Mouse (Mus musculus) ES-Bruce4 (cell line): ENCODE measurements around the gene Pcbp3.

Experiments used
- CTCF ChIP-seq: IDR thresholded peaks from one replicate; pipeline ENCODE4 v1.8.1; 2011; ENCODE audit warnings: low read depth, low read length
- EP300 ChIP-seq: IDR thresholded peaks from 2 replicates; pipeline ENCODE4 v1.6.1; 2011; ENCODE audit warnings: low read depth, low read length; ENCODE audit not compliant: insufficient read depth
- POLR2A ChIP-seq: IDR thresholded peaks from one replicate; pipeline ENCODE4 v1.8.1; 2011; ENCODE audit warnings: low read length; ENCODE audit not compliant: insufficient read depth

GRCm38 (mm10) chr10:76726866-76727265, 234.8 kb downstream of the Pcbp3 start:
- no peak for TF ChIP-seq POLR2A
- TF ChIP-seq CTCF: no peak
- no peak for TF ChIP-seq EP300
